Mouse (Mus musculus): ENCODE results near the gene Plxnb2.

DNA sequence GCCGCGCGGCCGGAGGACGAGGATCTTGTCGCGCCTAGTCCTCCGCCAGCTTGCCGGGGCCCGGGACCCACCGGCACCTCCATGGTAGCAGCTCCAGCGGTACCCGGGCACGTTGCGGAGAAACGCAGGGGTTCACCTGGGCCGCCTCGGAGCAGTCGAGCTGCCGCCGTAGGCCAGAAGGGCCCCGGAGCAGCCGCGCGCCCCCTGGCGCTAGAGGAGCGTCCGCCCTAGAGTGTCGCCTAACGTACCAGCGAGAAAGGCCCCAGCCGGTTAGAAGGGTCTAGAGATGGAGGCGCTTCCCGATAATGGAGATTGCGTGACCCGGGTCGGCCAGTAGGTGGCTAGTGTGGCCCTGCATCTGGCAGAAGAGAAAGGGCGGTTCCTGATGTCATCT is 15.7 kb upstream of the Plxnb2 start, which contains the start of gene Dennd6b:
- TF ChIP-seq CHD2 (IDR thresholded peaks at IDR 0.05; ENCODE audit: low read depth, low read length) (no peak), ZC3H11A (IDR thresholded peaks at IDR 0.05; ENCODE audit: borderline replicate concordance, low read depth, low read length) (0 out of 2 replicates have a peak, but pooled peaks have one; percentile 22)

All from ES-E14 (cell line).